Mouse (Mus musculus) cerebellum, postnatal 25 days (tissue): ENCODE results near the gene Tcea3.
A peak's percentile ranks its signal among the peaks of the same experiment; 100 is the strongest.

Source experiments
- DNase-seq, 2 experiments: peaks; one replicate each; pipeline ENCODE4 v3.0.0; 2021; ENCODE audit warnings: mixed read lengths in 2 of 2

Gene Tcea3

DNA sequence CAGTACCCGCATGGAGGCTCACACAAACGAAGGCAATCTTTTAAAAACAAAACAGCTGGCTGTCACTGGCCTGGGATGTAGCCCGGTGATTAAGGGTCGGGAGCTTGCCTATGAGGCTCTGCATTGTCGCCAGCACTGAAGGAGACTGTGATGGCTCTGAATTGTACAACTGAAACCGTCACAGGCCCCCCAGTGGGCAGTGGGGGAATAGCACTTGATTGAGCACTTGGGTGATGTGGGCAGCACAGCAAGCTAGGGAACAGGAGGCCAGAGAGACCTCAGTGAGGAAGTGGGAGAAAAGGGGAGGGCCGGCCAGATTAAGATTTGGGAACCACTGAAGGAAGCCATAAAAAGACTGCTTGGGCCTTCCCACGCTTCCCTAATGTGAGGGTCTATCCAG, 7.9 kb upstream of the Tcea3 start:
- DNase-seq: peak; percentile 87 to 92

DNA sequence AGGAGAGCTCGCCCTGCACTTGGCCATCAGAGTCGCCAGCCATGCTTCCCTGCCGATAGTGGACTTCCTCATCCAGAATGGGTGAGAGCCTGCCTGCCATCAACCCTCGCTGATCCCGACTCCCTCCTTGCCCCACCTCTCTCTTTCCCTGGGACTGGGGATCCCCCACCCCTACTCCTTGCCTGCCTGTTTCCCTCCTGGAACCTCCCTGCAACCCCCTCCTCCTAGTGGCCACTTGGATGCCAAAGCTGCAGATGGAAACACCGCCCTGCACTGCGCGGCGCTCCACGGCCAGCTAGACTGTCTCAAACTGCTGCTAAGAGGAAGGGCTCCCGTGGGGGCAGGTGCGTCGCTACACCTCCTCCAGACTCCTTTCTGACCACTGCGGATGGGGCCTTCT, 7.4 kb upstream of the Tcea3 start:
- DNase-seq: peak; percentile 24 to 35

DNA sequence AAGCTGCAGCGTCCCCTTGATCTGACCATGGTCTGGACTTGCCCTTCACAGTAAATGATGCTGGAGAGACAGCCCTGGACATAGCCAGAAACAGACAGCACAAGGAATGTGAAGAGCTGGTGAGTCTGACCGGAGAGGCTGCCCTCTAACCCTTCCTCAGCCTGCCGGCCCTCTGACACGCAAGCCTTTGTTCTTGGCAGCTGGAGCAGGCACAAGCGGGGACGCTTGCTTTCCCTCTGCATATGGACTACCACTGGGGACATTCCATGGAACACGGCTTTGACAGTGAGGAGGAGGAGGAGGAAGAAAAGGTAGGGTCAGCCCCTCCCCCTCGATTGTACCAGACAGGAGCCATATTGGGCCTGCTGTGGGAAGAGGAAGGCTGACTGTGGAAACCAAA, 6.6 kb upstream of the Tcea3 start:
- no peak for DNase-seq

DNA sequence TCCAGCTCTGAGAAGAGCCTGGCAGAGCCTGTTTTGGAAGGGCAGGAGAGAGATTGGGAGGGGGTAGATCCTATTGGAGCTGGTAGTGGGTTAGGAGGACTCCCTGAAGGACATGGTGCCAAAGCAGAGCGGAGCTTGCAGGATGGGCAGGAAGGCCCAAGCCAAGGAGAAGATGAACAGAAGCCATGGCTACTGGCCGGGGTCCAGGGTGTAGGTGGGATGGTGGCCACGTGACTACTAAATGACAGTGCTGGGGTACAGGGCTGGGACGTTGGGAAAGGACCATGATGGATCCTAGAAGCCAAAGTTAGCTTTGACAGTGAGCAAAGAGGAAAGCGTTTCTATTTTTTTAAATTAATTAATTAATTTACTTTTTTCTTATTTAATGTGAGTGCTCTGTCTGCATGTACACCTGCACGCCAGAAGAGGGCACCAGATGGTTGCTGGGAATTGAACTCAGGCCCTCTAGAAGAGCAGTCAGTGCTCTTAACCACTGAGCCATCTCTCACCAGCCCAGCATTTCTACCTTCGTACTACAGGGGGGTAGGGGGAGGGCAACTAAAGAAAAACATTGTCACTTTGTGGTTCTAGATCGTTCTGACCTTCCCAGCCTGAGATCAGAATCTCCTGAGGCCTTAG, 5.3 kb upstream of the Tcea3 start:
- peak in 1 of 2 experiments; percentile 48 for DNase-seq

DNA sequence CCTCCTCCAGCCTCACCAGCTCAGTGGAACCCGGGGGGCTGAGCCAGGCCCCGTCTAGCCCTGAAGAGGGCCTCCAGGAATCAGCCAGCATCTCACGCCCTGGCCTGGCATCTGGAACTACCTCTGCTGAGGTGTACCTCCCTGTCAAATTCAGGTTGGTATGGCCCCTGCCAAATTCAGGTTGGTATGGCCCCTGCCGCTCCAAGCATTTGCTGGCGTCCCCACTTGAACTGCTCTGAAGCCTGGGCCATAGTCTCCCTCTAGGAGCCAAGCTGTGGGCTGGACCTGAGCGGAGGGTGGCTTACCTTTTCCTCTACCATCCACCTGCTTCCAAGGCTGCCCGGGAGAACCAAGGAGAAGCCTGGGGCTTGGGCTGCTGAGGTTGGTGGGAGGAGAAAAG, 4.8 kb upstream of the Tcea3 start:
- DNase-seq: no peak

DNA sequence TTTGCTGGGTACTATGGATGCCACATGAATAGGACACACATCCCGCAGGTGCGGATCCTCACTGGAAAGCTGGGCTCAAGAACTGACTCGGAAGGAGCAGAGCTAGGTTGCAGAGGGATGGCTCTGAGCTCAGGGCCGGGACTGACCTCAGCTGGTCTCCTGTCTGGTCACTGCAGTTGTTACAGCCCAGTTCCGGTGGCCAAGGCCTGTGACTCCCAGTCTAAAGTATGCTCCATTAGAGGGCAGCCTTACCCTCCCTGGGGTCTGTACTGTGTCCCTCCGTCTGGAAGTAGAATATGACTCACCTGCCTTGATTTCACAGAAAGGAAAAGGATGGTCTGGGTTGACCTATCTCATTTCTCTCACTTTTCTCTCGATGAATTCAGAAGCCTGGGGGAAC, 3.3 kb upstream of the Tcea3 start:
- no peak for DNase-seq

DNA sequence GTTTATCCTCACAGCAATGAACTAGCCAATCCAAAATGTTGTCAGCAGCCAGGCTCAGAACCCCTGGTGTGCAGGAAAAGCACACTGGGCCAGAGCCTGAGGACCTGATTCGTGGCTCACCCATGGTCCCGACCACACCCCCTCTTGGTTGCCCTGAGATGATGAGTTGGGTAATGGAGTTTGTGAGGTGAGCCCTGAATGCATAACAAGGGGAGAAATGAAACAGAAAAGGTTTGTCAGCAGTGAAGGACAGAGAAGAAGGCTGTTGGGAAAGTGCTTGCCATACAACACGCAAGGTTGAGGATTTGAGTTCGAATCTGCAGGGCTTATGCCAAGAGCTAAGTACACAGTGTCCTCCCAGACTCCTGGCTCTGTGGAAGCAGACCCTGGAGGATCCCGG, 1.8 kb upstream of the Tcea3 start:
- DNase-seq: no peak

DNA sequence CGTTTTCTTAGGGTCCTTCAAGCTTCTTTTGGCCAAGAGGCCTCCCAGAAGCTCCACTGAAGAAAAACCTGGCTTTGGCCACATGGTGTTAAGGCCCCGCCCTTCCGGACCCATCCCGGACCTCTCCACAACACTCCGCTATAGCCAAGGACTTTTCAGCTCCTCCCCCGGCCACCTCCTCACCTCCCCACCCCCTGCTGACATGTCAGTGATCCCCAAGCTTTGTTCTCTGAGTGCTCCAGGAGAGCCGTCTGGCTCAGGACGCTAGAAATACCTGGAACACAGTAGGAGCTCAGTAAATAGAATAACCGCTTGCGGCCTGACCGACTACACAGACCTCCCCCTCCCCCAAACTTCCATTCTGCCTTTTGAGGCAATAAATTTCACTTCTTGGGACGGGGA, 960 bp upstream of the Tcea3 start:
- DNase-seq: no peak

DNA sequence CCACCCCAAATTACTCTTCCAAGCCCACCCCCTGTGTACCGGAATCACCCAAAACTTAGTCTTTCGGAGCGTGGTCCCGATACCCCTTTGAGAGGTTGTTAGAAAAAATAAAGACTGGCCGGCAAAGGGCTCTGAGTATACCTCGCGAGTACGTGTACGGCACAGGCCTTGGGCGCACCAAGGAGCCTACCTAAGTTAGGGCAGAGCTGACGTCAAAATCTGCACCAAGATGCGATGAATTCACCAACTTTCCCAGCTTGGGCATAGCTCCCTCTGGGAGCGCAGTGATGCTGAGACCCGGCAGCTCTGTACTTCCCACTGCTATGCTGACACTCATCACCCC, 172 bp upstream of the Tcea3 start:
- no peak for DNase-seq

DNA sequence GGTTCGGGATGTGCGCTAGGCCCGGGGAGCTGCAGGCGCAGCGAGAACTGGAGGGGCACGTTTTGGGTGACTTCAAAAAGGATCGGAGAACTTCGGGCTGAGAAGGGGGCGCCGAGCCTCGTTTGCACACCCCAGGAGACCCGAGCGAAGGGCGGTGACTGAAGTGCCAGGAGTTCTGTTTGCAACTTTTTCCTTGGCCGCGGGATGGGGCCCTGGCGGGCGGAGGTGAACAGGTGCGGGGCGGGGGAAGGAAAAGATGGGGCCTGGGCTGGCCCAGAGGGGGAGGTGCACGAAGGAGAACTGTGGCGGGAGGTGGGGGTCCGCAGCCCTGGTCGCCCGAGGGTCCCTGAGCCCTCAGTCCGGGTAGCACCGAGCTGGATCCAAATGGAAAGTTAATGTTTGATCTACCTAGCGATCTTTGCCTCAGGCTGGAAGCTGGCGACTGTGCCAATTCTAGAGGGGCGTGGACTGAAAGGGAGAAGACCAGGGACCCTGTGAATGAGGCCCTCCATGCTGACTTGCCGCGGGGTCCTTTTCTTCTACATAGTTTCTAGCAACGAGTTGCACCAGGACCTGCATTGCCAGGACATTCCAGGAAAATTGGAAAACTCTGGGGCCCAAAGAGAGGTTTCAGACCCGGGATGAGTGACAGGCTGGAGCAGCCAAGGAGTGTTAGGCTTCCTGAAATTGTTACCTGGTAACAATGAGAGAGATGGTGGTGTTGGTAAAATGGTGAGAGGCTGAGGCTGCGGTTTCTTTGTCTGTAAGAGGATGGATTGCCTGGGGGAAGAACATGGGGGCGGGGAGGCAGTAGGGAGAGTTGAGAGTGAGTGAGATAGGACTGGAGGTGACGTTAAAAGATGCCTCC, 1.2 kb downstream of the Tcea3 start:
- no peak for DNase-seq

DNA sequence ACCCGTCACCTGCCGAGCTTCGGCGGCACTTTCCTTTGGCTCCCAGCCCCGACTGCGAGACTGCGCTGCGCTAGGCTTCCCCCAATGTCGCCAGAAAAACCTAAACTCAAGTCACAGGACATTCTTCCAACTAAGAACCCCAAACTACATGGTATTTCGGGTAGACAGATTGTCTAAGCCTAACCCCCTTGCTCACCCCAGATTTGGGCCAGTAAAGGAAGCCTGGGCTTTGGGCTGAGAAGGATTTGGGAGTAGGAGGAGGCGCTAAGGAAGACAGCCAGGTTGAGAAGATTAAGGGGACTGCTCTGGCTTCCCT, 1.8 kb downstream of the Tcea3 start:
- no peak for DNase-seq

DNA sequence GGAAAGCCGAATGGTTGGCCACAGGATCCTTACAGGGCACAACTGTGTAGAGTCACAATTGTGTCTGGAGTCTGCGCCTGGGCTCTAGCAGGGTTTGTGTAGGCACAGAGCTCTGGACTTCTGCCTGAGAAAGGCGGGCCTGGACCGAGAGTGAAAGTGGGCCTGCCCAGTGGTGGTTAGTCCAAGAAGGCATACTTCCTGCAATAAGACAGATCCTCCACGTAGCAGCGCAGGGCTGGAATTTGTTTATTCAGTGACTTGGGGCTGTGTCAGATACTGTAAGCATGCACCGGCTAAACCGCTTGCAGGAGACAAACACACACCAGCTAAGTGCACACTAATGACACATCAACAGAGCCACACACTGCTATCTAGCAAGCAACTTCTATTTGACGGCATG, 2.3 kb downstream of the Tcea3 start:
- no peak for DNase-seq

DNA sequence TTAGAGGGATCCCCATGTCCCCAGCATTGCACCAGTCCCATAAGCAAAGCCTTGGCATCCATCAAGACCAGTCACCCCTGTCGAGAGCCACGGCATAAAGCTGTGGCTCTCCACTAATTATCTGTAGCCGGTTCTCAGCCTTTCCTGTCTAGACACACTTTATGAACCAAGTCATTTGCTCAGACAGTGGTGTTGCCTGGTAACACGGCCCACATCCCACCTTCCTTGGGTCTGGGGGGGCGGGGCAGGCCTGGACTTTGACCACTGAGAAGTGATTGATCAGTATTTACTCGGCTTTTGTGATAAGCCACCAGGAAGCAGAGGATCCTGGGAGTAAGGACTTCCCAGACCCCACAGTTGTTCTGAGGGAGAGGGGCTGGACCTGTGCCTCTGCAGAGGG, 8.4 kb downstream of the Tcea3 start:
- no peak for DNase-seq

DNA sequence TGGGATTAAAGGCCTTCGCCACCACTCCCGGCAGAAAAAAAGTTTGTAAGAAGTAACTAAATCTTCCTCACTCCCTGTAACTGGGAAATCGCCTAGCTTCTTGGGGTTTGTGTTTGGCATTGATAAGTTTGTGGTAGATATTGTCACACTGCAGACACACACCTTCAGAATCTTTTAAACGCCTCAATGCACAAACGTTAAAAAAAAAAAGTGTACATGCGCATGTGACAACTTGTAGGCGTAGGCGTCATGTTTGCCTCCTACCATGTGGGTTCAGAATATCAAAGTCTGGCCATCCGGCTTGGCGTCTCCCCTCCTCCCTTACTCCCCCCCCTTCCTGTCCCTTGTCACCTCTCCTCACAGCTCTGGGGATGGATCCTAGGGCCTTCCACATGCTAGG, 9.2 kb downstream of the Tcea3 start:
- no peak for DNase-seq

DNA sequence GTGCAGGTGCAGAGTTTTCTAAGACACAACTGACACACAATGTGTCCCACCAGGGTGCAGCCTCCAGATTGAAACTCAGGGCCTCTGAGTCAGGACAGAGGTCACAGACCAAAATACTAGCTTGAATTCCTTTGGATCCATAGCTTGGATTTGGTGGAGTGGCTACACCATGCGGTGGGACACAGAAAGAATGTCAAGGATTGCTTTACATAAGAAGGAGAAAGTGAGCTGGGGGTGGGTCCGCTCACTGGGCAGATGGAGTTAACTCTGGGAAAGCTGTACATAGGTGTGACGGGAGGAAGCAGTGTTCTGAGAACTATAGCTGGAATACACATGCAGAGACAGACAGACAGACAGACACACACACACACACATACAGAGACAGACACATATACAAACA, 12.4 kb downstream of the Tcea3 start:
- no peak for DNase-seq

DNA sequence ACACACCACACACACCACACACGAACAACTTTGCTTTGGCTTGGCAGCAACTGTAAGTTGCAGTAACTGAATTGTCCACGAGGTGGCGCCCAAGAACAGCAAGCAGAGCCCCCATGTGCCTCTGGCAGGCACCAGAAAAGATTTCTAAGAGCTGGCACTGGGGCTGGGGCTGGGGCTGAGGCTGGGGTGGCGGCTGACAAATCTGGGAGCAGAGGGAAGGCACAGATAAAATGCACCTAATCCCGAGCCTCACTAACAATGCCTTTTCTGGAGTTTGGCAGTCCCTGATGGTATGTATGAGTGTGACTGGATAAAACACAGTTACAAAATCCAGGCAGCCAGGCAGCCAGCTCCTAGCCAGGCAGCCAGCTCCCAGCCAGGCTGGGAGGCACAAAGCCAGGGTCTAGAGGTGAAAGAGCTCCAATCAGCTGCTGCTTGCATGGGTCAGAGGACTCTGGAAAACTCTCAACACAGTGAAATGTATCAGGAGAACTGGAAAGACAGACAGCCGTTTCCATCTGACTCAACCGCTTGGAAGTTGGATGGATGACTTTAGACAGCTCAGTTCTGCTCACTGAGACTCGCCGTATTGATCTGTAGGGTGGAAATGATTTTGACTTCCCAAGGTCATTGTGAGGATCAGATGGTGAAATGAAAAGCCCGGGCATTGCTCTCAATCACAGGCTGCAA, 13.1 kb downstream of the Tcea3 start:
- DNase-seq: peak; percentile 84 to 91

DNA sequence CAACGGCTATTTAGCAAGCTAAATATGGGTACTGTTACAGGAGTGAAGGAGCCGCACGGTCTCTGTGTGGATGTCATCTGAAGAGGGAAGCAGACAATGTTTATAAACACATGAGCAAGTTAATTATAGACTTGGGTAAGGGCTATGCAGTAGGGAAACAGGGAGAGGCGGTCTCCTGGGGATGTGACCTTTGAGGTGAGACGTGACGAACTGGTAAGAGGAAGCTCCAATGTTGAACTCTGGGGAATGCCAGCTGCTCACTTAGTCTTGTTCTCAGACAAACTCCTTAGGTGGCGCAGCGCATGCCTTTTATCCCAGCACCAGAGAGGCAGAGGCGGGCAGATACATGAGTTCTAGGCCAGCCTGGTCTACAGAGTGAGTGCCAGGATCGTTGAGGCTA, 14.4 kb downstream of the Tcea3 start:
- DNase-seq: no peak

DNA sequence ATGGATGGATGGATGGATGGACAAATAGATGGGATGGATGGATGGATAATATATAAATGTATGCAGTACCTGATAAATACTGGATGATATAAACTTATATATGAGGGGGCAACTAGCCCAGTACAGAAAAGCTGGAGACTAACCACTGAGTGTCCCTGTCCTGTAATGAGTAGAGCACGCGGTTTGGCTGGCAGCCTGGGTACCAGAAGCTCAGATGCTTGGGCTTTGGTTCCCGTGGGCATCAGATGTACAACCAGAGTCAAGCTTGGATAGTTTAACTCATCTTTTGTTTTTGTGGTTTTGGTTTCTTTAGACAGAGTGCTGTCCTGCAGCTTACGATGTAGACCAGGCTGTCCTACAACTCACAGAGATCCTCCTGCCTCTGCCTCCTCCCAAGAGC, 16.0 kb downstream of the Tcea3 start:
- DNase-seq: no peak

DNA sequence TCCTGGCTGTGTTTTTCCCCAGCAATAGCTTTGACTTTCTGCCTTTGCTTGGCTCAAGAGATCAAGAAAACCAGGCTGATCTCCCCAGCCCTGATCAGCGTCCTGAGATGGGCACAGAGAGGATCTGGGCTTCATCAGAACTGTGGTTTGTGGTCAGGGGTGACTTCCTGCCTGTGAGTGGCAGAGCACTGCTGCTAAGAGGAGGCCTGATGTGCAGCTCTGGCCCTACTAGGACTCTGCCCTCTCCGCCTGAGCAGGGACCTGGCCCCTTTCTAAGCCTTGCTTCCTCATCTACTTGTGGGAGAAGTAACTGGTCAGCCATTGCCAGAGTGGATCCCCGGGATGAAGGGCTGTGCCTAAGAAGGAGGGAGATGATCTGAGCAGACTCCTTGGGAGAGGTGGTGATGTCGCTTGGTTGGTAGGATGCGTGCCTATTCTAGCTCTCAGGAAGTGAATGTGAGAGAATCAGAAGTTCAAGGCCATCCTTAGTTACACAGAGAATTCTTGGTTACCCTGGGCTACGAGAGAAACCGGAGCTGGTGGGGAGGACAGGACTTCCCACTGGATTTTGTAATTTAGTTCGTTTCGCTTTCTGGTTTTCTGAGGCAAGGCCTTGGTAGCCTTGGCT, 19.3 kb downstream of the Tcea3 start:
- no peak for DNase-seq

DNA sequence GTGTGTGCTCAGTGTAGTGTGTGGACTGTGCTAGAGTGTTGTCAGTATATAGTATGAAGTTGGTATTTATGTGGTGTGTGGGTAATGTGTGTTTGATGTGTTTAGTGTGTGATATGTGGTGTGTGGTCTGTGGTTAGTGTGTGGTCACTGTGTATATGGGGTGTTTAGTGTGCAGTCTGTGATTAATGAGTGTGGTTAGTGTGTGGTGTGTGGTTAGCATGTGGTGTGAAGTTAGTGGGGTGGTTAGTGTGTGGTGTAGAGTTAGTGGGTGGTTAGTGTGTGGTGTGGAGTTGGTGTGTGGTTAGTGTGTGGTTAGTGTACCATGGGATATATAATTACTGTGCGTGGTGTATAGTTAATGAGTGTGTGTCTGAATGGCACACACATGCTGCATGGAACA, 21.4 kb downstream of the Tcea3 start:
- DNase-seq: no peak

DNA sequence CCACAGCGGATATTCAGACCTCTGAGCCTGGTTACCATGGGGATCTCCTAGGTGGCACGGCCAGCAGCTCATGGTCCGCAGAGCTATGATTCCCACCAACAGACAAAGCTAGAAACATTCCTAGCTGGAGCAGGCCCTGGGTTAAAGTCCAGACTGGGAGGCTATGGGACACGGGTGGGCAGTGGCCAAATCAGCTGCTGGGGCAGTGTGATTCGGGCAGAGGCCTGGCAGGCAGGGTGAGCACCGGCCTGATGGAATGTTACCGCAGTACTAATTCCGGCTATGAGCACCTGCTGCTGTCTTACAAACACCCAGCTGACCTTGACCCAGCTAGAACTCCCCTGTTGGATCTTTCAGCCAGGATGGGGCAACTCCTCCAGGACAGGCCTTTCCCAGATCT, 23.1 kb downstream of the Tcea3 start:
- DNase-seq: no peak

DNA sequence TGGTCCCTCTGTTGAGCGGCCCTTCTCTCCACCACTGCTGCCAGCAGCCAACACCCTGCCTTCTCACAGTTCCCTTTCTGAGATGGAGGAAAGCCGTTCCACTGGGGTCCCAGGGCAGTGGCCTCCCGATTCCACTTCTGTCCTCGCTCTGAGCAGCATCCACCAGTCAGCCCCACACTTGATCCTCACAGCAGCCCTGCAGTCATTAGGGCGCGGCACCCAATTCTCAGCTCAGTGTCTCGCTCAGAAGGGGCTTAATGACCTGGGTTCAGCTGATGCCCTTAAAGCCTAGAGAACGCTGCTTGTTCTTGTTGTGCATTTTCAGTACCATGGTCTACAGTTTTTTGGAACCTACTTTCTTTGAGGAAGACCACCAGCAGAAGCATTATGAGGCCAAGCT, 33.6 kb downstream of the Tcea3 start:
- no peak for DNase-seq

DNA sequence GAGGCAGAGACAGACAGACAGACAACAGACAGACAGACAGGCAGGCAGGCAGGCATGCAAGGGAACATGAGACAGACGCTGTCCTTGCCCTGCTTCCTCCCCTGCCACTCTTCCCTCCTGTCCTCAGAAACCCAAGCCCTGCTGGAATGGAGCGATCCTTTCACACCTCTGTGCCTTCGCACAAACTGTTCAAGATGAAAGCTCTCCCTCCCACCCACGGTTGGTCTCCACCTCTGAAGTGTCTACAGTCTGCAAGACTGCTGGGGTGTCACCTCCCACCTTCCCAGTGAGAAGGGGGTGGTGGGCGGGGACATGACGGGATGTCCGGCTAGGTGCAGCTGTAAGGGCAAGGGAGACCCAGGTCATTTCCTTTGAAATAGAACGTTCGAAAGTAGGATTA, 34.1 kb downstream of the Tcea3 start:
- no peak for DNase-seq
